Mouse (Mus musculus) urinary bladder, postnatal 36 days (tissue): Measurements from ENCODE around the gene B230118H07Rik.

ENCODE experiments used
- DNase-seq, 2 experiments: peaks; one replicate each; pipeline ENCODE4 v3.0.0; 2022; ENCODE audit warnings: low spot score in 2 of 2, mixed read lengths in 1 of 2

B230118H07Rik gene

DNA sequence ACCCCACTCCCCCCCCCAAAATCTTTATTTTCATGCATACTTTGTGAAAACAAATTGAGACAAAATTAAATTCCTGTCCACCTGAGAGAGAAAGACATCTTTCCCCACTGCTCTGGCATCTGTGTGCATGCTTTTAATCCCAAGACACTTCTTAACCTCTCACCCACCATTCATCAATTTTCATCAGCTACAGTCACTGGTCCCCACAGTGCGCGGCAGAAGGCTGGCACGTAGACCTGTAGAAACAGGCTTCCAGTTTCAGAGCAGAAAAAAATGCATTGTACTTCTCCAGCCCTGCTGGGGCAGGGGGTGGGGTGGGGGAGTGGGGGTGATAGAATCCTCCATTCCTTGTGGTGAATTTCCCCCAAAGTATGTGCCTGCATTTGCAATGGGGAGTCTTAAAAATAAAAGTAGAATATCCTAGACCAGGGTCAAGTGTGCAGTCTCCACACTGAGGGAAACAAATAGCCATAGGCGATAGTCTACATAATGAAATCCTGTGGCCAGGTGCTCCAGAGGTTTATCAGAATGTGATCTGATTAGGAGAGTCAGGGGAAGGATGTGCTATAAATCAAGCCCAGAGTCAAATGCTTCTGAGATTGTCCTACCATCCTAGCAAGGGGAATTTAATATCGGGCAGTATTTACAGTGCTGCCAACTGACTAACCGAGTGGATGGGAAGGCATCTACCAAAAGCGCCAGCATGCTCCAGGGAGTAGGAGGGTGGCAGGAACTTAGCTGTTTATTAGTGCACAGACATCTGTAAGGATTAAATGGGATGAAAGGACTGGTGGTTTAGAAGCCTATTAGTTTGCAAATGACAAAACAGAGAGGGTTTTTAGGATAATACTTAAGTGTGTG, 10.1 kb downstream of the B230118H07Rik start:
- DNase-seq = no peak

DNA sequence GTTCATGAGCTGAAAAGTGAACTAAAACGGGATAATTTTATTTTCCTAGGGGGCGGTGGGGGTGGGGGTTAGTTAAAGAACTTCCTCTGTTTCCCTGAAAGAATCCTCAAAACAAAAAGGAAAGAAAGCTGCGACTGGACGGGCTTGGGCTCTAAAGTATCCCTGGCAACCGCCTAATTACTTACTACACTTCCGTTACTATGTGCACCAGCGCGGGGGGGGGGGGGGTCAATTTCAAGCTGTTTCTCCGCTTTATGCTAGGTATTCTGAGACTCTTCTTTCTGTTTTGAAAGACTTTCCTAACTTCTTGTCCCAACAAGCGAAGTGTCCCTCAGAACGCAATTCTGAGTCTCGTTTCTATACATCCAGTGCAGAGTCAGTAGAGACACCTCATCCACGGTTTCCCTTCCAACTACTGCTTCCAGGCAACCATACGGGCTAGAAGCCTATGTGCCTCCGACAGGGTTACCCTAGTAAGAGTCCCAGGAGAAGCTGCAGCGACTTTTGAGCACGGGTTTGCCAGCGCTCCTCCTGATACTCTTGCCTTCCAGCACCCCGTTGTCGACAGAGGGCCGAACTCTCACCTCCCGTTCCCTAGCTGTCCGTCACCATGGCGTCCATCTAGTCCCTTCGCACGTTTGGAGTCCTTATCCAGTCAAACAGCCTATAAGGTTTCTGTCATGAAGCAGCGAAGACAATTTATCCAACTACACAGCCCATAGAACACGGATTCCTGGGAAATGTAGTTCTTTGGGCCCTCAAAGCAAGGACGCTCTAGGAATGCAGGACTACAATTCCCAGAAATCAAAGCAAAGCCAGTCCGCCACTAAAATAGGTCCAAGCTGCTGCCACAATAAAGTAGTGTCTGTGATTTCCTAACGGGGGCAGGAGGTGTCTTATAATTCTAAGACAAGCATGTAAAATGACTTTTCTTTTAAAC, 20.8 kb downstream of the B230118H07Rik start:
- peak; percentile 67 to 75 for DNase-seq

DNA sequence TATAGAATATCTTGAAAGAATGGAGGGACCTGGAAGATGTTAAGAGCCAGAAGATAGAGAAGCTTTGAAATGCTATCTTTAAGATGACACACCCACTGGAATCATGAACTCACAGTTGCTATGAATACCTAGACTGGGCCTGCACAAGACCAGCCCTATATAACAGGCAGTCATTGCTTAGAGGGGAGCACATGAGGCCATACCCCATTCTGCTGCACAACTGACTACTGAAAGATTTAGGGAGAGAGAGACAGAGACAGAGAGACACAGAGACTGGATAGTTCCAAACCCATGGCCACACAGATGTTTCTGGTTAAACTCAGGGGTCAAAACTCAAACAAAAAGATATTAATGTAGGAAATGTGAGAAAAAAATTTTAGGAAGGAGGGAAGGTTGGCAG, 22.1 kb downstream of the B230118H07Rik start:
- DNase-seq = no peak

DNA sequence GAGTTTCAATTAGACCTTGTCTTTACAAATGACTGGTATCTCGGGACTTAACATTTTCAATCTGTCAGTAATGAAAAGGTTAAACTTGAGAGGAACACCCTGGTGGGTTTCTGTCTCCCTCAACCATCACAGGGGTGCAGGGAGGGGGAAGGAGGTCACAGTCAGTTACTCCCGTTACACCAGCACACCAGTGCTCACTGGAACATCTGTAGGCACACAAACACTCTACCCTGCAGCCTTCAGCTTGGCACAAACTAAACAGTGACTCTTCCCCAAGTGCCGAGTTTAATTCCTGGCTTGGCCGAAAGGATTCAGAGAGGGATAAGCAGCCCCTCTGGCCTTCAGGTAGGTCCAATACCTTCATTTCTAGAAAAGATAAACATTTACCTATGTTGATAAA, 24.8 kb downstream of the B230118H07Rik start, which contains the start of gene Rag2:
Gene Rag2 (plus strand): TSS at position 193 of the 400 bp plus-strand sequence.
- no peak for DNase-seq

DNA sequence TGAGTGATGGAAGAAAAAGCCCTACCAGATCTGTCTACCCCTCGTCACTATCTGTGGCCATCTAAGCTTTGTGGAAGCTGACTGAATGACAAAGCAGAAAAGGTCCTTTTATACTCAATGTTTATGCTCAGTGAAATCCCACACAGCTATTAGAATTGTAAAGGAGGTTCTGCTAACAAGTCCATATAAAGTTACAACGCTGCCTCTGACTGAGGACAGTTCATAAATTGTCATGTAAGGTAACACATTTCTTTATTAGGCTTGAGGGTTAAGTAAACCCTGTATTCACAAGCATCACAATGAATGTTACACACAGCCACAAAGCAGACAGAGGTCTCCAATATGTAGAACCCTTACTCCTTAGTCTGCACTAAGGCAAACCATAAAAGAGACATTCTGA, 25.3 kb downstream of the B230118H07Rik start:
- DNase-seq = no peak

DNA sequence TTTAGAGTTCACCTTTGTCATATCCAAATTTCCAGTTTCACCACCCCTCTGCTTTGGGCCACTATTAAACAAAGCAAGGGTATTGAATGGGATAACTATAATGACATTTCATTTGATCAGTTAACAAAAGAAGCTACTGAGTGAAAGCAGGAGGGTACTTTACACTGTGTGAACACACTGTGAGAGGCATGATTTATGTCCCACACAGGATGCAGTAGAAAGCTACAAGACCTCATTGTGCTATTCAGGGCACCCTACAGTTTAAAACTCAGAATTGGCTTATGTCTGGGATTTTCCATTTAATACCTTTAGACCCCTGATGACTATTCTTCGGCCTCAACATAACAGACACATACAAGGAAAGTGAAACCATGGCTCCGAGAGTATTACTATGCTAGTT, 26.3 kb downstream of the B230118H07Rik start:
- no peak for DNase-seq

DNA sequence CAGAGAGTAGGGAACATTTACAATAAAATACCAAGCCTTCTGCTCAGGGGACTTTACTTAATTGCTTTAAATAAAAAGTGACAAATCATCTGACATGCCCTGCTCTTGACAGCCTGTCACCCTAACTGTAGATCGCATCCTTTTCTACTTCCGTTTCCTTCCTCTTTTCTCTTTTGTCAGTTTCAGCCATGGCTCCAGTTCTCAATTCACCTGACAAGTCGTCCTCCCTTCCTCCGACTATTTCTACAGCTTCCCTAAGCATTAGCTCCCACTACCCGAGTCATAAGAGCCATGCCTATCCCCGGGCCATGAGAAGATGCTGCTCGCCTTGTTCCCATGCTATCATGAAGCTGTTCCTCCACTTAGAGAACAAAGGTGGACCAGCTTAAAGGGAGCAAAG, 27.7 kb downstream of the B230118H07Rik start:
- DNase-seq = no peak

DNA sequence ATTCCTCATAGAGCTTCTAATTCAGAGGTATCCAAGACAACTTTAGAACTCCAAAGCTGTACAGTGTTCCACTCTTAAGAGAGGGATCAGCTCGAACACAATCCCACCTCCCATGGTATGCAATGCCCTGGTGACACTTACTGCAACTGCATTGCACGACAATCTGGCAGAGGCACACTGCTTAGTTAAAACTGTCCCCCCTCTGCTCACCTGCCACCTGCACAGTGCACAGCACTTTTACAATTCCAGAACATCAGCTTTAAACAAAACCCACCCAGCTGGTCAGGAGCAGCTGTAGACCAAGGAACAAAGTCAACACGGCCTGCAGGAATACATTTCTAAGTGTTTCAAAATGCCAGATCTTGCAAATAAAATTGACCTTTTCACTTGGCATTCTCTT, 28.4 kb downstream of the B230118H07Rik start:
- DNase-seq = no peak

- DNase-seq = no peak
Measured at GRCm38 (mm10) chr2:101618373-101618772, 31.0 kb downstream of the B230118H07Rik start.

DNA sequence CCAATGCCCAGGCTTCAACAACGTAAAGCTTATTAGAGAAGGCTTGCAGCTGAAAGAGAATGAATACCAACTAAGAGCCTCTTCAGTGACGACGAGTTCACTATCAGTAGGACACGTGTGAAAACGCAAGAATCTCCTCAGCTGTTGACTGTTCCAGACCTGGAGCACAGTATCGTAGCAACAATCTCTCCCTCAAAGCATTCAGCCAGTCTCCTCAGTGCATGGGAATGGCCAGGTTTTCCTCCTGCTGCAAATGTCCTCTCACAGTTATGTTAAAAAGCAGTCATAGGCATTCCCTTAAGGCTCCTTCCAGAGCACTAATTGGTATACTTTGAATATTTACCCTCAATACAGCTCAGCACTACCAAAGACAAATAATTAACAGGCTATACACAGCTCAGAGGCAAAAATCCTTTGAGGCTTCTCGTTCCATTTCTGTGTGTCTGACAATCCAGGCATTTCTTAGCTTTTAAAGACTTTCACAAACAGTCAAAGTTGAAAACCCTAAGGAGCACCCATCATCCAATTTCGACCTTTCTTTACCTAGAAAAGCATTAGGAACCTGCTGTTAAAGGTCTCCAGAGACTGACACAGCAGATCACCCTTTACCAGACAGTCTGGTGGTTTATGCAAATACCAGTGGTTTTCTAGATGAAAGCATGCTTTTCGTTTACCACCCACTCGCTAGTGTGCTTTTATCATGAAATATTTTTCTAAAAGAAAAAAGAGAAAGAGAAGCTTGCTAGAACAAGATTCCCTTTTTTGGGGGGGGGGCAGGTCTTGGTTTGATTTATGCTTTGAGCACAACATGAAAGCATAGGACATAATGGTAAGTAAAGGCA, 33.6 kb downstream of the B230118H07Rik start:
- DNase-seq = no peak

- DNase-seq = no peak
Measured at GRCm38 (mm10) chr2:101610861-101611260, 38.5 kb downstream of the B230118H07Rik start.

DNA sequence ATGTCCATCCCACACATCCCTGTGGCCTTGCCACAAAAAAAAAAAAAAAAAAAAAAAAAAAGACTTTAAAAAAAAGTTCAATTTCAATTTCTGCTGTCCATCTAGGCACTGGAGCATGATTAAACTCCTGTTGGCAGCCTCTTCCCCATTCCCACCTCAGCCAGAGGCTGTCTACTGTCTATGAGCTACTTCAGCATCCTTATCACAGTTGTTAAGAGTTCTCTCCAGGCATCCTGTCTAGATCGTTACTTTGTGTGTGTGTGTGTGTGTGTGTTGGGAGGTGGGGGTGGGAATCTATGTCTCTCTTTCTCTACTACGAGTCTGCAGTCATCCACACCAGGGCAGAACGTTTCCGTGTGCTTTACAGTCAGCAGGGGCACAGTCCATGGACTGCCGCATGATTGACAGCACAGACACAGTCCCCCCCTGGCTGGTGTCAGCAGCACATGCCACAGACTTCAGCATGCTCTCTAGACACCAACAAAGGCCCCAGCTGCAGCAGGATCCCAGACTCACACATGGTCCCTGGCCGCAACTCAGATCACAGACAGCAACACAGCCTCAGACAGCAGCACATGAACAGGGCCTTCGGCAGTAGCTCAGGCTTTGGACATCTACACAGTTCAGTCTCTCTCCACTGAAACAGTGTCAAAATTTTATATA, 41.0 kb downstream of the B230118H07Rik start:
- no peak for DNase-seq

DNA sequence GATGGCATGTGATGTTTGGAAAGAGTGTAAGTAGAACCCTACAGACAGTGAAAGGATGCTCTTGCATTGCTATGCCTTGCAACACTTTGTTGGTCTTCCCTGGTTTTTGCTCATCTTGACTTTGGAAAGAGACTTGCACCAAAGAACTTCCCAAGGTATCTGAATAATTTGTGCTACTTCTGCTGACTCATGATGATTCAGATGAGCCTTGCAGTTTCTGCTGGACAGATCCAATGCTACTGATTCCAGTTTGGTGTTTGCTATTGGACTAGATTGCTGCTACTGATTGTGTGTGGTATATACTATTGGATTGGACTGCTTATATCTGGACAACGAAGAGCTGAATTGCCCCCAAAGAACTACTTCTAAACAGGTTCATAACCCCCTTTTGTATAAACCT, 46.2 kb downstream of the B230118H07Rik start:
- DNase-seq = no peak

GRCm38 (mm10) chr2:101600703-101601102, 48.6 kb downstream of the B230118H07Rik start:
- peak in 1 of 2 experiments; percentile 4 for DNase-seq

GRCm38 (mm10) chr2:101598190-101599181, 50.8 kb downstream of the B230118H07Rik start:
- no peak for DNase-seq

- no peak for DNase-seq
Measured at GRCm38 (mm10) chr2:101597186-101597585, 52.1 kb downstream of the B230118H07Rik start.

DNA sequence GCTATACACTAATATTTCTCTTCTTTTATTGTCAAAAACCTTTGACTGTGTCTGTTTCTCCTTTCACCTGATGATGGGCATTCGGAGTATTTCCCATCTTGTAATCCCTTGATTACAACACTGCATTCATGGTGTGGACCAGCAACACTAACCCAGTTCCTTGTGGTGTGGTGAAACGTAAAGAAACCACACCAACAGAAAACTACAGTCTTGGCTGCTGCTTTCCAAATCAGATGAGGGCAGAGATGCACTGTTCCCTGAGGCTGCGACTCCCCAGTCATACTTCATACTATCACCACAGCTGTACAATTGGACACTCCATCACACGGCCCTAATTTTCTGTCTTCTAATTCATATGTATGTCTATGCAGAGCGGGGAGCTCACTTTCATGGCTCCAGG, 54.7 kb downstream of the B230118H07Rik start:
- DNase-seq = no peak

GRCm38 (mm10) chr2:101592886-101593285, 56.4 kb downstream of the B230118H07Rik start:
- no peak for DNase-seq

GRCm38 (mm10) chr2:101592023-101592841, 57.1 kb downstream of the B230118H07Rik start:
- DNase-seq = no peak
